Mouse (Mus musculus): ENCODE measurements around the gene Ly9. TPM values are rescaled to one million over a fixed set of nuclear protein-coding genes. Genes with fewer than 3 reads are reported as not detected.

Ly9 gene
- polyA plus RNA-seq, 1 experiment from 2014 or later: 0.31 TPM

DNA sequence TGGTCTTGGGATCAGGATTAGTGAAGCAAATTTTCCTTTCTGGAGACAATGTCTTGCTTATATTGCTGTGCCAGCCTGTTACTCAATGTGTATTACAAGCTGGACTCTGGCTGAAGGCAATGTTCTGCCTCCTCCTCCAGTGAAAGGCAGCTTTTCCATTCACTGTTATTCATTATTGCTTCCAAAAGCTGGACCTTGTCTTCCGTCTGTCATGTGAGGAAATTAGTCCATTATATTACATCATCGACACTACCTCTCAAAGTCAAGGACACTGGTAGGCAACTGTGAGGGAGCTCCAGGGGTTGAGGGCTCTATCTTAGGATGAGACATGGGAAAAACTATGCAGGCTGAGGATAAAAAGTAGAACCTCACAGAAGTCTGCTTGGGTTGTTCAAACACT lies 50.8 kb downstream of the Ly9 start:
- no peak for ATAC-seq (ENCODE audit: low read depth)
- Histone ChIP-seq H3K9ac (ENCODE audit: low read depth, low read length) (no peak overlapping the region), H3K27me3 (replicated peaks; ENCODE audit: control insufficient read depth, insufficient read depth, low read length) (no peaks in the 10 kb centered on the region), H3K4me2 (ENCODE audit: low read depth, low read length) (no peak overlapping the region), H3K9me3 (ENCODE audit: control insufficient read depth, low read length) (no peaks in the 10 kb centered on the region), H3K4me3 (ENCODE audit: low read depth, low read length) (no peak overlapping the region), H3K36me3 (ENCODE audit: control insufficient read depth, insufficient read depth, low read length) (no peaks in the 10 kb centered on the region), H3K27ac (replicated peaks; ENCODE audit: low read depth, low read length) (no peak overlapping the region), H3K4me1 (ENCODE audit: control insufficient read depth, insufficient read depth, low read length) (no peaks in the 10 kb centered on the region)
- 85% methylated on average over 2 of the region's 2 CpGs for WGBS
- DNase-seq (ENCODE audit: low spot score): no peak

DNA sequence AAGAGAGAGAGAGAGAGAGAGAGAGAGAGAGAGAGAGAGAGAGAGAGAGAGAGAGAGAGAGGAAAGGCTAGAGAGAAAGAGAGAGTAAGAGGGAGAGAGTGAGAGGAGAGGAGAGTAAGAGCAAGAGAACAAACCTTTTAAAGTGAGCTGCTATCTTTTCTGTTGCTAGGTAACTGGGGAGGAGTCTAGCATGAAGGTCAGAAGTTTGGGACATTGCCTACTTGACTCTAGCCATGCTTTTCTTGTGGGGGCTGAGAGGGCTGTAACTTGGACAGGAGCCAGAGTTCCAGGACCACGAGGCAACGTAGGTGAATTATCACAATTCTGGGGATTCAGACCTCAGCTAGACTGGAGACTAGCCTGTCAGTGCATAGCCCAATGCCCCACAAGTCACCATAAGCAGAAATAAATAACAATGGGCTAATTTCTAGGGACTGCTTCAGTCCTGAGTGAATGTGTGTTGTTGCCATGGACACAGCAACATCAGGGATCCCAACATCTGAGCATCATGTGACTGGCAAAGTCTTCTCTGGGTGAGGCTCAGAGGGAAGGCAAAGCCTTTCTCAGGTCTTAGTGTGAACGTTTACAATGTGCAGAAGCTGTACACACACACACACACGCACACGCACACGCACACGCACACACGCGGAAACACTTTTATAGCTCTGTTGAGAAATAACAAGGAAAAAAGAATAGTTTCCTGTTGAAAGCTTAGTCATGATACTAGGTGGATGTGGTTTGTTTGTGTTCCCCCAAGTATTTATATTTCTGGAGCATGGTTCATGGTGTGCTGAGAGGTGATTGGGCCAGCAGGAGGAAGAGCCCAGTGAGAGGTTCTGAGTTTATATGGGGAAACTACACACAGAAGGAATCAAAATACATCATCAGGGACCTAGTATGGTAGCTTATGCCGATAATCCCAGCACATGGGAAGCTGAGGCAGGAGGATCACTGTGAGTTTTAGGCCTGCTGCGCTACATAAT lies 53.6 kb downstream of the Ly9 start:
- no peak overlapping the region for H3K9ac ChIP-seq (ENCODE audit: low read depth, low read length)
- ATAC-seq (ENCODE audit: low read depth) (no peak), DNase-seq (ENCODE audit: low spot score) (no peak)
- no peak overlapping the region for H3K4me2 ChIP-seq (ENCODE audit: low read depth, low read length)
- H3K36me3 ChIP-seq (ENCODE audit: control insufficient read depth, insufficient read depth, low read length): no peaks in the 10 kb centered on the region
- no peaks in the 10 kb centered on the region for H3K4me1 ChIP-seq (ENCODE audit: control insufficient read depth, insufficient read depth, low read length)
- no peak overlapping the region for H3K27ac ChIP-seq (replicated peaks; ENCODE audit: low read depth, low read length)
- no peak overlapping the region for H3K4me3 ChIP-seq (ENCODE audit: low read depth, low read length)
- WGBS: 88% methylated on average over 11 of the region's 11 CpGs
- H3K27me3 ChIP-seq (replicated peaks; ENCODE audit: control insufficient read depth, insufficient read depth, low read length): no peaks in the 10 kb centered on the region
- no peaks in the 10 kb centered on the region for H3K9me3 ChIP-seq (ENCODE audit: control insufficient read depth, low read length)

DNA sequence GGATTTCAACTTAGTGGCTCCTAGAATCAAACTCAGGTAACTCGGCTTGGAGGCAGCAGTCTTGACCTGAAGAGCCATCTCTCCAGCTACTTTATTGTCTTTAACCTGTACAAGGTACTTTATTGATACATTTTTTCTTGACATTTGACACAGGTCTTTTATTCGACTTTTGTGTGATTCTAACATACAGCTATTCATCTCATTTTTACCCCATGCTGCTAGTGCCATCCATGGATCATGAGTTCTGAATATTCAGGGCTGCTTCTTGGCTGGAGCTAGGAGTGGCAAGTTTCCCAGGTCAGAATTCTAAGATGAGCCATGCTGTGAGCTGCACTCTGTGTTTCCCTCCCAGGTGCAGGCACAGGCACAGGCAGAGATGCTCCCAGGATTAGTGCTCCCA lies 55.0 kb downstream of the Ly9 start:
- H3K9me3 ChIP-seq (ENCODE audit: control insufficient read depth, low read length): no peaks in the 10 kb centered on the region
- DNase-seq (ENCODE audit: low spot score) (no peak), ATAC-seq (ENCODE audit: low read depth) (no peak)
- 77% methylated on average over 2 of the region's 2 CpGs for WGBS
- no peak overlapping the region for H3K4me2 ChIP-seq (ENCODE audit: low read depth, low read length)
- no peak overlapping the region for H3K4me3 ChIP-seq (ENCODE audit: low read depth, low read length)
- no peaks in the 10 kb centered on the region for H3K36me3 ChIP-seq (ENCODE audit: control insufficient read depth, insufficient read depth, low read length)
- no peak overlapping the region for H3K9ac ChIP-seq (ENCODE audit: low read depth, low read length)
- no peaks in the 10 kb centered on the region for H3K4me1 ChIP-seq (ENCODE audit: control insufficient read depth, insufficient read depth, low read length)
- no peak overlapping the region for H3K27ac ChIP-seq (replicated peaks; ENCODE audit: low read depth, low read length)
- H3K27me3 ChIP-seq (replicated peaks; ENCODE audit: control insufficient read depth, insufficient read depth, low read length): no peaks in the 10 kb centered on the region

DNA sequence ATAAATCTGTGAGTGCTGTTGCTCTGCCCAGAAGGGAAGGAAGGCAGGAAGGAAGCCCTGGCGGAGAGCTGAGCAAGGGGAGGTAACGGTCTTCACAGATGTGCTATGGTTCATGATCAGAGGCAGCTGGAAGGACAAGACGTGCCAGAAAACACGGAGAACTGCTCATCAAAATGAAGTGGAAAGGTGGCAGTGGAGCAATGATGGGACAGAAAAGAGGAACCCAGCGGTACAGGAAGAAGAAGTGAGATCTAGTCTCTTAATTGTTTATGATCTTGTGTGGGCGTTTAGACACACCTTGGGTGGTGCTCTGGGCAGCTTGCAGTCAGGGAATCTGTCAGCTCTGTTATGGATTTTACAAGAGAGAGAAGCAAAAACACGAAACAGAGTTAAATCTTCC lies 55.9 kb downstream of the Ly9 start:
- DNase-seq (ENCODE audit: low spot score) (no peak), ATAC-seq (ENCODE audit: low read depth) (no peak)
- H3K4me3 ChIP-seq (ENCODE audit: low read depth, low read length): no peak overlapping the region
- H3K9ac ChIP-seq (ENCODE audit: low read depth, low read length): no peak overlapping the region
- no peak overlapping the region for H3K4me2 ChIP-seq (ENCODE audit: low read depth, low read length)
- H3K4me1 ChIP-seq (ENCODE audit: control insufficient read depth, insufficient read depth, low read length): no peaks in the 10 kb centered on the region
- no peaks in the 10 kb centered on the region for H3K36me3 ChIP-seq (ENCODE audit: control insufficient read depth, insufficient read depth, low read length)
- no peak overlapping the region for H3K27ac ChIP-seq (replicated peaks; ENCODE audit: low read depth, low read length)
- WGBS: 69% methylated on average over 7 of the region's 7 CpGs
- H3K27me3 ChIP-seq (replicated peaks; ENCODE audit: control insufficient read depth, insufficient read depth, low read length): no peaks in the 10 kb centered on the region
- H3K9me3 ChIP-seq (ENCODE audit: control insufficient read depth, low read length): no peaks in the 10 kb centered on the region

DNA sequence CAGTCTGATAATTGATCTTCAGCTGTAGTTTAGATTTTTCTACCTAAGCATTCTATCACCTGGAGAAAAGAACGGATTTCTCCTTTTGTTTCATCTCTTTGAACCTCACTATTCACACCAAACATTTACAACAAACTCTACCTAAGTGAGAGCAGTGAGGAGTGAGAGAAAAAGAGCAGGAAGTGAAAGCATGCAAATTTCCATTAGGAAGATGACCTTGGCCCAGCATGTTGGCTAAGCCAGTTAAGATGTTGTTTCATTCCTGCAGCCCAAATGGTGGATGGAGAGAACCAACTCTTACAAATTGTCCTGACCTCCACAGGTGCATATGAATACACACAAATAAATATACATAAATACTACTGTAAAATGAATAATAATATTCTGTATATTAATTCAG lies 66.5 kb downstream of the Ly9 start:
- peaks cover 10% of the 10 kb centered on the region; the same call in 1 of the 2 replicates for H3K9me3 ChIP-seq (ENCODE audit: control insufficient read depth, low read length)
- WGBS: 84% methylated on average over 1 of the region's 1 CpGs
- no peak overlapping the region for H3K27ac ChIP-seq (replicated peaks; ENCODE audit: low read depth, low read length)
- DNase-seq (ENCODE audit: low spot score): no peak
- no peaks in the 10 kb centered on the region for H3K4me1 ChIP-seq (ENCODE audit: control insufficient read depth, insufficient read depth, low read length)
- H3K27me3 ChIP-seq (replicated peaks; ENCODE audit: control insufficient read depth, insufficient read depth, low read length): no peaks in the 10 kb centered on the region
- H3K36me3 ChIP-seq (ENCODE audit: control insufficient read depth, insufficient read depth, low read length): no peaks in the 10 kb centered on the region
- H3K4me2 ChIP-seq (ENCODE audit: low read depth, low read length): no peak overlapping the region
- no peak for ATAC-seq (ENCODE audit: low read depth)
- no peak overlapping the region for H3K4me3 ChIP-seq (ENCODE audit: low read depth, low read length)
- H3K9ac ChIP-seq (ENCODE audit: low read depth, low read length): no peak overlapping the region

Small RNA genes within 50 kb of the gene (microRNA-seq; reads per million reads assigned to microRNA genes)
- gene Mir7683 (ENCODE audit: borderline number of aligned reads): not detected

Other genes starting within 250 kb of the Ly9 start
- 2.2 and 3.0 TPM in 2 replicates for gene Klhdc9, start 246.6 kb downstream of the Ly9 start, polyA plus RNA-seq (2014; fragmentation: Nextera tagmentation; extraction: Ambion mirVana)
- gene Nectin4, start 237.3 kb downstream of the Ly9 start, polyA plus RNA-seq (2014; fragmentation: Nextera tagmentation; extraction: Ambion mirVana): 7.7 and 10.7 TPM in 2 replicates
- 1.9 and 2.0 TPM in 2 replicates for gene Arhgap30, start 218.5 kb downstream of the Ly9 start, polyA plus RNA-seq (2014; fragmentation: Nextera tagmentation; extraction: Ambion mirVana)
- gene Usf1, start 196.1 kb downstream of the Ly9 start, polyA plus RNA-seq (2014; fragmentation: Nextera tagmentation; extraction: Ambion mirVana): 68.9 and 84.9 TPM in 2 replicates
- 2.0 and 3.6 TPM in 2 replicates for gene Tstd1, start 188.5 kb downstream of the Ly9 start, polyA plus RNA-seq (2014; fragmentation: Nextera tagmentation; extraction: Ambion mirVana)
- 27.0 and 29.5 TPM in 2 replicates for gene F11r, start 169.9 kb downstream of the Ly9 start, polyA plus RNA-seq (2014; fragmentation: Nextera tagmentation; extraction: Ambion mirVana)
- gene Alyref2, start 103.9 kb downstream of the Ly9 start, polyA plus RNA-seq (2014; fragmentation: Nextera tagmentation; extraction: Ambion mirVana): 13.8 TPM in 2 replicates
- not detected in 2 replicates for gene Itln1, start 72.1 kb downstream of the Ly9 start, polyA plus RNA-seq (2014; fragmentation: Nextera tagmentation; extraction: Ambion mirVana)
- 0.35 TPM in 1 of 2 replicates, not detected in the other for gene Cd244a, start 48.2 kb downstream of the Ly9 start, polyA plus RNA-seq (2014; fragmentation: Nextera tagmentation; extraction: Ambion mirVana)
- 0.05 and 0.21 TPM in 2 replicates for gene Slamf7, start 45.6 kb upstream of the Ly9 start, polyA plus RNA-seq (2014; fragmentation: Nextera tagmentation; extraction: Ambion mirVana)
- gene Cd48, start 74.6 kb upstream of the Ly9 start, polyA plus RNA-seq (2014; fragmentation: Nextera tagmentation; extraction: Ambion mirVana): 5.0 and 5.5 TPM in 2 replicates
- 0.07 and 0.17 TPM in 2 replicates for gene Slamf1, start 159.7 kb upstream of the Ly9 start, polyA plus RNA-seq (2014; fragmentation: Nextera tagmentation; extraction: Ambion mirVana)
- gene Cd84, start 232.3 kb upstream of the Ly9 start, polyA plus RNA-seq (2014; fragmentation: Nextera tagmentation; extraction: Ambion mirVana): 2.6 and 3.0 TPM in 2 replicates